Comparison of ENCODE assay signal across 18 mouse cellular contexts in genomic region chr19:55774334-55774733, GRCm38 (mm10). TPM values are rescaled to one million over a fixed set of nuclear protein-coding genes. Genes with fewer than 3 reads are reported as not detected.
A peak's percentile ranks its signal among the peaks of the same experiment; 100 is the strongest.
DNase-seq lines count a peak whose midpoint lies in the region; ATAC-seq and TF ChIP-seq lines count a peak whose summit lies in the region.
"Had no signal": no experiment of that assay in that cellular context is flagged by ENCODE, and none has a peak within 500 bp of the region (broad histone marks: within the 10 kb centered on the region; RNA-seq: fewer than 3 reads in every experiment).

No protein-coding gene starts in this region.

- H3K27me3 ChIP-seq in heart, postnatal 0 days (ENCODE audit: control insufficient read depth, insufficient read depth, low read length), result no peaks in the 10 kb centered on the region
- H3K27me3 ChIP-seq in stomach, embryonic 14.5 days (ENCODE audit: control insufficient read depth, insufficient read depth, low read length), result no peaks in the 10 kb centered on the region
- H3K27me3 ChIP-seq: hindbrain, embryonic 15.5 days had no signal

- no peak for ATAC-seq in heart, postnatal 0 days (ENCODE audit: insufficient read depth, low read depth)
- ATAC-seq in stomach, embryonic 14.5 days (ENCODE audit: insufficient number of reproducible peaks, insufficient read depth, low FRiP score, low read depth), result no peak

- no peak for TF ChIP-seq EP300 in heart, postnatal 0 days (IDR thresholded peaks at IDR 0.05; ENCODE audit: low read depth)

- no peak overlapping the region for H3K9ac ChIP-seq in heart, postnatal 0 days (replicated peaks; ENCODE audit: low read depth, low read length)
- H3K9ac ChIP-seq in stomach, embryonic 14.5 days (replicated peaks; ENCODE audit: low read depth, low read length), result no peak overlapping the region
- H3K9ac ChIP-seq: hindbrain, embryonic 15.5 days; liver, embryonic 15.5 days; neural tube, embryonic 13.5 days had no signal

- TF ChIP-seq CTCF in heart, postnatal 0 days (IDR thresholded peaks at IDR 0.05; ENCODE audit: low read depth), result no peak
- TF ChIP-seq CTCF in embryonic fibroblast, embryonic 13.5 days (IDR thresholded peaks at IDR 0.05; ENCODE audit: borderline replicate concordance, insufficient read depth, low read length), result no peak

- peak overlapping the region; percentile 46; the same call in 1 of the 2 replicates for H3K27ac ChIP-seq in heart, postnatal 0 days (ENCODE audit: low read depth)
- peak overlapping the region; percentile 78 for H3K27ac ChIP-seq in embryonic fibroblast, embryonic 13.5 days (ENCODE audit: insufficient read depth, low read length)
- H3K27ac ChIP-seq in stomach, embryonic 14.5 days (ENCODE audit: low read length), result peak overlapping the region; percentile 45; the same call in 1 of the 2 replicates
- H3K27ac ChIP-seq: hindbrain, embryonic 15.5 days; liver, embryonic 15.5 days; neural tube, embryonic 13.5 days had no signal

- no peaks in the 10 kb centered on the region for H3K36me3 ChIP-seq in heart, postnatal 0 days (replicated peaks; ENCODE audit: control insufficient read depth, insufficient read depth, low read length)
- H3K36me3 ChIP-seq in stomach, embryonic 14.5 days (ENCODE audit: control insufficient read depth, insufficient read depth, low read length), result no peaks in the 10 kb centered on the region
- H3K36me3 ChIP-seq: G1E; hindbrain, embryonic 15.5 days; liver, embryonic 15.5 days; neural tube, embryonic 13.5 days had no signal

- WGBS in heart, postnatal 0 days, result 30% methylated on average over 4 of the region's 4 CpGs
- WGBS in stomach, embryonic 14.5 days, result 48% methylated on average over 4 of the region's 4 CpGs

- no peak for DNase-seq in heart, postnatal 0 days (ENCODE audit: low spot score)
- no peak for DNase-seq in heart, postnatal 25 days (ENCODE audit: low spot score)
- peak; percentile 54 for DNase-seq in NIH3T3 (ENCODE audit: low read depth)
- DNase-seq in testis, postnatal 14 days (ENCODE audit: low spot score), result no peak
- no peak for DNase-seq in thymus, adult 18-20 months
- DNase-seq: adrenal gland, postnatal 10 days; cerebellum, postnatal 10 days; embryo, embryonic 11 days; kidney, adult 8-10 months; layer of hippocampus, postnatal 36 days; lung, postnatal 36 days; spleen, adult 18-20 months had no signal

- no peaks in the 10 kb centered on the region for H3K9me3 ChIP-seq in heart, postnatal 0 days (replicated peaks; ENCODE audit: control insufficient read depth, low read length)
- no peaks in the 10 kb centered on the region for H3K9me3 ChIP-seq in stomach, embryonic 14.5 days (ENCODE audit: control insufficient read depth, low read depth, low read length)
- H3K9me3 ChIP-seq: G1E; hindbrain, embryonic 15.5 days; liver, embryonic 15.5 days; neural tube, embryonic 13.5 days had no signal

- no peak overlapping the region for H3K4me3 ChIP-seq in heart, postnatal 0 days (ENCODE audit: low read depth, low read length)
- no peak overlapping the region for H3K4me3 ChIP-seq in embryonic fibroblast, embryonic 13.5 days (ENCODE audit: insufficient read depth, low read length)
- H3K4me3 ChIP-seq in stomach, embryonic 14.5 days (ENCODE audit: low read depth, low read length), result no peak overlapping the region
- H3K4me3 ChIP-seq: hindbrain, embryonic 15.5 days; liver, embryonic 15.5 days; neural tube, embryonic 13.5 days had no signal

- no peak overlapping the region for H3K4me2 ChIP-seq in heart, postnatal 0 days (ENCODE audit: low read depth, low read length)
- no peak overlapping the region for H3K4me2 ChIP-seq in stomach, embryonic 14.5 days (replicated peaks; ENCODE audit: low read depth, low read length)
- H3K4me2 ChIP-seq: hindbrain, embryonic 15.5 days; liver, embryonic 15.5 days; neural tube, embryonic 13.5 days had no signal

- no peak for TF ChIP-seq POLR2A in embryonic fibroblast, embryonic 13.5 days (IDR thresholded peaks at IDR 0.05; ENCODE audit: low read depth, low read length)

- intact Hi-C loops in heart, postnatal 25 days (cut with DNase I), result no loop called here

- H3K4me1 ChIP-seq in heart, postnatal 0 days (ENCODE audit: control insufficient read depth, insufficient read depth), result peaks cover 10% of the 10 kb centered on the region; the same call in 1 of the 2 replicates
- peaks cover 12% of the 10 kb centered on the region for H3K4me1 ChIP-seq in embryonic fibroblast, embryonic 13.5 days (ENCODE audit: control insufficient read depth, insufficient read depth, low read length)
- peaks cover 25% of the 10 kb centered on the region for H3K4me1 ChIP-seq in stomach, embryonic 14.5 days (ENCODE audit: control insufficient read depth, insufficient read depth, low read length)
- H3K4me1 ChIP-seq: liver, embryonic 15.5 days had no signal

RNA-seq across cellular contexts. Expression of gene Tcf7l2, which starts 32.7 kb away (rescaled TPM):
- 2.9 and 3.0 TPM in 2 replicates for total RNA-seq in heart, postnatal 0 days (2014; rRNA removed; ENCODE audit: low replicate concordance)
- polyA plus RNA-seq in heart, postnatal 0 days (2015; fragmentation: Nextera tagmentation; extraction: Ambion mirVana), result 38.6 and 42.5 TPM in 2 replicates
- total RNA-seq in heart, postnatal 25 days (2021), result 10 to 100 TPM; 14.6 to 14.7 TPM
- polyA plus RNA-seq in embryonic fibroblast, embryonic 13.5 days (2011; ENCODE audit: insufficient read length, low read depth, missing spikeins), result 29.8 and 41.1 TPM in 2 replicates
- 143 and 151 TPM in 2 replicates for polyA plus RNA-seq in stomach, embryonic 14.5 days (2014; fragmentation: Nextera tagmentation; extraction: Ambion mirVana)
